Mouse (Mus musculus): Measurements from ENCODE around the gene Tbc1d4. TPM values are rescaled to one million over a fixed set of nuclear protein-coding genes. Genes with fewer than 3 reads are reported as not detected.

Tbc1d4 gene
- polyA plus RNA-seq, 1 experiment from 2014 or later = 8.5 TPM

GRCm38 (mm10) chr14:101482270-101482669 is 126.7 kb downstream of the Tbc1d4 start:
- no peak overlapping the region for H3K27ac ChIP-seq (ENCODE audit: low read length)
- no peaks in the 10 kb centered on the region for H3K36me3 ChIP-seq (ENCODE audit: insufficient read depth, low read length)
- TF ChIP-seq CTCF (IDR thresholded peaks at IDR 0.05) = peak; percentile 79
- TF ChIP-seq EP300 (IDR thresholded peaks at IDR 0.05) = no peak
- ATAC-seq = no peak
- H3K27me3 ChIP-seq (replicated peaks; ENCODE audit: insufficient read depth, low read length) = no peaks in the 10 kb centered on the region
- 36% methylated on average over 4 of the region's 4 CpGs for WGBS
- no peaks in the 10 kb centered on the region for H3K9me3 ChIP-seq (ENCODE audit: low read length)
- H3K4me3 ChIP-seq (ENCODE audit: low read depth, low read length) = no peak overlapping the region
- no peak overlapping the region for H3K4me2 ChIP-seq (replicated peaks; ENCODE audit: low read depth, low read length)
- H3K4me1 ChIP-seq (ENCODE audit: insufficient read depth, low read depth, low read length) = peaks cover 3% of the 10 kb centered on the region; the same call in 1 of the 2 replicates
- no peak overlapping the region for H3K9ac ChIP-seq (replicated peaks; ENCODE audit: low read depth)
- DNase-seq (ENCODE audit: low spot score) = peak; percentile 34

GRCm38 (mm10) chr14:101481165-101481564 is 127.8 kb downstream of the Tbc1d4 start:
- peaks cover 3% of the 10 kb centered on the region; the same call in 1 of the 2 replicates for H3K4me1 ChIP-seq (ENCODE audit: insufficient read depth, low read depth, low read length)
- H3K27me3 ChIP-seq (replicated peaks; ENCODE audit: insufficient read depth, low read length) = no peaks in the 10 kb centered on the region
- H3K9ac ChIP-seq (replicated peaks; ENCODE audit: low read depth) = no peak overlapping the region
- 85% methylated on average over 7 of the region's 7 CpGs for WGBS
- TF ChIP-seq CTCF (IDR thresholded peaks at IDR 0.05) (no peak), EP300 (IDR thresholded peaks at IDR 0.05) (no peak)
- H3K27ac ChIP-seq (ENCODE audit: low read length) = no peak overlapping the region
- H3K9me3 ChIP-seq (ENCODE audit: low read length) = no peaks in the 10 kb centered on the region
- no peak for ATAC-seq
- no peak overlapping the region for H3K4me2 ChIP-seq (replicated peaks; ENCODE audit: low read depth, low read length)
- H3K4me3 ChIP-seq (ENCODE audit: low read depth, low read length) = no peak overlapping the region
- no peaks in the 10 kb centered on the region for H3K36me3 ChIP-seq (ENCODE audit: insufficient read depth, low read length)
- no peak for DNase-seq (ENCODE audit: low spot score)

- Histone ChIP-seq H3K4me3 (ENCODE audit: low read depth, low read length) (no peak overlapping the region), H3K9ac (replicated peaks; ENCODE audit: low read depth) (no peak overlapping the region), H3K9me3 (ENCODE audit: low read length) (no peaks in the 10 kb centered on the region), H3K4me2 (replicated peaks; ENCODE audit: low read depth, low read length) (no peak overlapping the region), H3K27ac (ENCODE audit: low read length) (no peak overlapping the region), H3K27me3 (replicated peaks; ENCODE audit: insufficient read depth, low read length) (no peaks in the 10 kb centered on the region), H3K4me1 (ENCODE audit: insufficient read depth, low read depth, low read length) (peaks cover 3% of the 10 kb centered on the region; the same call in 1 of the 2 replicates), H3K36me3 (ENCODE audit: insufficient read depth, low read length) (no peaks in the 10 kb centered on the region)
- 80% methylated on average over 7 of the region's 7 CpGs for WGBS
- no peak for ATAC-seq
- no peak for DNase-seq (ENCODE audit: low spot score)
- TF ChIP-seq EP300 (IDR thresholded peaks at IDR 0.05) = no peak
- TF ChIP-seq CTCF (IDR thresholded peaks at IDR 0.05) = no peak
These were observed 128.4 kb downstream of the Tbc1d4 start for GRCm38 (mm10) chr14:101480541-101480940.

GRCm38 (mm10) chr14:101477827-101478220 is 131.2 kb downstream of the Tbc1d4 start:
- Histone ChIP-seq H3K36me3 (ENCODE audit: insufficient read depth, low read length) (no peaks in the 10 kb centered on the region), H3K9ac (replicated peaks; ENCODE audit: low read depth) (no peak overlapping the region)
- no peak for ATAC-seq

GRCm38 (mm10) chr14:101477081-101477826 is 131.7 kb downstream of the Tbc1d4 start:
- Histone ChIP-seq H3K9me3 (ENCODE audit: low read length) (no peaks in the 10 kb centered on the region), H3K4me1 (ENCODE audit: insufficient read depth, low read depth, low read length) (no peaks in the 10 kb centered on the region), H3K27ac (ENCODE audit: low read length) (no peak overlapping the region), H3K9ac (replicated peaks; ENCODE audit: low read depth) (no peak overlapping the region), H3K36me3 (ENCODE audit: insufficient read depth, low read length) (no peaks in the 10 kb centered on the region), H3K27me3 (replicated peaks; ENCODE audit: insufficient read depth, low read length) (no peaks in the 10 kb centered on the region), H3K4me2 (replicated peaks; ENCODE audit: low read depth, low read length) (no peak overlapping the region), H3K4me3 (ENCODE audit: low read depth, low read length) (no peak overlapping the region)
- no peak for TF ChIP-seq CTCF (IDR thresholded peaks at IDR 0.05)
- TF ChIP-seq EP300 (IDR thresholded peaks at IDR 0.05) = no peak
- WGBS = 60% methylated on average over 20 of the region's 20 CpGs
- DNase-seq (ENCODE audit: low spot score) (no peak), ATAC-seq (no peak)

More at GRCm38 (mm10) chr14:101477827-101478220, 131.2 kb downstream of the Tbc1d4 start:
- Histone ChIP-seq H3K27ac (ENCODE audit: low read length) (no peak overlapping the region), H3K27me3 (replicated peaks; ENCODE audit: insufficient read depth, low read length) (no peaks in the 10 kb centered on the region), H3K4me1 (ENCODE audit: insufficient read depth, low read depth, low read length) (no peaks in the 10 kb centered on the region), H3K4me3 (ENCODE audit: low read depth, low read length) (no peak overlapping the region), H3K9me3 (ENCODE audit: low read length) (no peaks in the 10 kb centered on the region), H3K4me2 (replicated peaks; ENCODE audit: low read depth, low read length) (no peak overlapping the region)
- WGBS = 62% methylated on average over 5 of the region's 5 CpGs
- TF ChIP-seq CTCF (IDR thresholded peaks at IDR 0.05) (no peak), EP300 (IDR thresholded peaks at IDR 0.05) (no peak)
- no peak for DNase-seq (ENCODE audit: low spot score)

GRCm38 (mm10) chr14:101469475-101470093 is 139.4 kb downstream of the Tbc1d4 start:
- H3K9ac ChIP-seq (replicated peaks; ENCODE audit: low read depth) = no peak overlapping the region
- H3K9me3 ChIP-seq (ENCODE audit: low read length) = no peaks in the 10 kb centered on the region
- no peak for DNase-seq (ENCODE audit: low spot score)
- H3K4me1 ChIP-seq (ENCODE audit: insufficient read depth, low read depth, low read length) = no peaks in the 10 kb centered on the region
- no peak for ATAC-seq
- no peak overlapping the region for H3K4me3 ChIP-seq (ENCODE audit: low read depth, low read length)
- TF ChIP-seq EP300 (IDR thresholded peaks at IDR 0.05) = no peak
- TF ChIP-seq CTCF (IDR thresholded peaks at IDR 0.05) = no peak
- H3K27me3 ChIP-seq (replicated peaks; ENCODE audit: insufficient read depth, low read length) = no peaks in the 10 kb centered on the region
- no peak overlapping the region for H3K27ac ChIP-seq (ENCODE audit: low read length)
- whole genome bisulfite sequencing = 87% methylated on average over 5 of the region's 5 CpGs
- H3K4me2 ChIP-seq (replicated peaks; ENCODE audit: low read depth, low read length) = no peak overlapping the region
- H3K36me3 ChIP-seq (ENCODE audit: insufficient read depth, low read length) = no peaks in the 10 kb centered on the region

All from lung, postnatal 0 days (tissue).